Mouse (Mus musculus): ENCODE results near the gene Pik3c2b. TPM values are rescaled to one million over a fixed set of nuclear protein-coding genes. Genes with fewer than 3 reads are reported as not detected.

Gene Pik3c2b
- polyA plus RNA-seq, 1 experiment from 2014 or later = 6.6 TPM

DNA sequence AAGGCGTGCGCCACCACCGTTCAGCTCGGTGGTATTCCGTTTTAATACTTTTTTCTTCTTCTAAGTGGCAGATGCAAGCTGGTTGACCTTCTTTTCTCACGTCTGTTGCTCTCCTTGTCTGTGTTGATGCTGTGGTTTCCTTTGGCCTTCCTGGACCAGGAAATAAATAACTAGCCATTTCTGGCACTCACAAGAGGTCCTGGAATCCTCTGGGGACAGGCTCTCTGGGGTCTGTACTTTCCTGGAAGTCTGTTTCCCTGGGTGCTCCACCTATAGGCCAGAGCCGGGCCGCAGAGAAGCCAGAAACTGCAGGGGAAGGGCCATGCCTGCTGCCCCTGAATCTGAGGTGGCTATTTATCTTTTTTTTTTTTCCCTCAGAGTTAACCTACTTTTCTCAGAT, 8.9 kb downstream of the Pik3c2b start:
- Histone ChIP-seq H3K4me1 (replicated peaks) (peaks cover 36% of the 10 kb centered on the region), H3K4me2 (no peak overlapping the region), H3K36me3 (no peaks in the 10 kb centered on the region), H3K9ac (replicated peaks) (no peak overlapping the region), H3K27me3 (no peaks in the 10 kb centered on the region; the same call in 1 of the 2 replicates), H3K27ac (no peak overlapping the region), H3K4me3 (replicated peaks) (no peak overlapping the region), H3K9me3 (no peaks in the 10 kb centered on the region)
- WGBS = 69% methylated on average over 8 of the region's 8 CpGs
- no peak for ATAC-seq (ENCODE audit: insufficient number of reproducible peaks, insufficient read depth, low FRiP score, low TSS enrichment, low read depth)

- Histone ChIP-seq H3K9me3 (no peaks in the 10 kb centered on the region), H3K27me3 (no peaks in the 10 kb centered on the region; the same call in 1 of the 2 replicates), H3K36me3 (0 out of 2 replicates have a peak, but pooled peaks cover 8% of the 10 kb centered on the region), H3K4me1 (replicated peaks) (peaks cover 42% of the 10 kb centered on the region), H3K4me2 (no peak overlapping the region), H3K27ac (no peak overlapping the region), H3K9ac (replicated peaks) (no peak overlapping the region), H3K4me3 (replicated peaks) (no peak overlapping the region)
- 32% methylated on average over 7 of the region's 7 CpGs for WGBS
- ATAC-seq (ENCODE audit: insufficient number of reproducible peaks, insufficient read depth, low FRiP score, low TSS enrichment, low read depth) = no peak
Measured at GRCm38 (mm10) chr1:133057345-133058034, 12.0 kb downstream of the Pik3c2b start.

DNA sequence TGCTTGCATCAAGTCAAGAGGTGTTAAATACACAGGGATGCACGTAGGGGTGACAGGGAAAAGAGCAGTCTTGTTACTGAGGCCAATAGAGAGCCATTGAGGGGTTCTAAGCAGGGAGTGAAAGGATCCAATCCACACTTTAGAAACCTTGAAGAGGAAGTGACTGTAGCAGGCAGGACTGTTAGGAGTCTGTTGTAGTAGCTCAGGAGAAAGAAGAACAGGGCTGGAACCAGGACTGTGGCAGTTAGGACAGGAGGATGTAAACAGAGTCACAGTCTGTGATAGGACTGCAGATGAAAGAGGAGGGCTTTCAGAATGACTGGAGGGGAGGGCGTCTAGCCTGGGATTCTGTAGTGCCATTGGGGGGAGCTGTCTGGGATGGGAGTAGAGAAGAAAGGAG, 14.1 kb downstream of the Pik3c2b start:
- 0 out of 2 replicates have a peak, but pooled peaks cover 11% of the 10 kb centered on the region for H3K36me3 ChIP-seq
- no peak overlapping the region for H3K9ac ChIP-seq (replicated peaks)
- H3K27me3 ChIP-seq = no peaks in the 10 kb centered on the region; the same call in 1 of the 2 replicates
- H3K4me1 ChIP-seq (replicated peaks) = peaks cover 33% of the 10 kb centered on the region
- no peak overlapping the region for H3K4me2 ChIP-seq
- H3K9me3 ChIP-seq = no peaks in the 10 kb centered on the region
- no peak for ATAC-seq (ENCODE audit: insufficient number of reproducible peaks, insufficient read depth, low FRiP score, low TSS enrichment, low read depth)
- H3K4me3 ChIP-seq (replicated peaks) = no peak overlapping the region
- WGBS = 32% methylated on average over 2 of the region's 2 CpGs
- no peak overlapping the region for H3K27ac ChIP-seq

GRCm38 (mm10) chr1:133060681-133061080, 15.2 kb downstream of the Pik3c2b start:
- H3K9ac ChIP-seq (replicated peaks) = no peak overlapping the region
- H3K27me3 ChIP-seq = no peaks in the 10 kb centered on the region; the same call in 1 of the 2 replicates
- WGBS = 59% methylated on average over 4 of the region's 4 CpGs
- ATAC-seq (ENCODE audit: insufficient number of reproducible peaks, insufficient read depth, low FRiP score, low TSS enrichment, low read depth) = no peak
- H3K27ac ChIP-seq = no peak overlapping the region
- H3K4me1 ChIP-seq (replicated peaks) = peaks cover 33% of the 10 kb centered on the region
- no peak overlapping the region for H3K4me3 ChIP-seq (replicated peaks)
- H3K4me2 ChIP-seq = no peak overlapping the region
- 0 out of 2 replicates have a peak, but pooled peaks cover 11% of the 10 kb centered on the region for H3K36me3 ChIP-seq
- no peaks in the 10 kb centered on the region for H3K9me3 ChIP-seq

GRCm38 (mm10) chr1:133063164-133063563, 17.7 kb downstream of the Pik3c2b start:
- H3K4me2 ChIP-seq = no peak overlapping the region
- H3K36me3 ChIP-seq = peaks cover 25% of the 10 kb centered on the region; the same call in 1 of the 2 replicates
- H3K27me3 ChIP-seq = no peaks in the 10 kb centered on the region; the same call in 1 of the 2 replicates
- H3K4me3 ChIP-seq (replicated peaks) = no peak overlapping the region
- H3K27ac ChIP-seq = no peak overlapping the region
- no peaks in the 10 kb centered on the region for H3K9me3 ChIP-seq
- WGBS = 92% methylated on average over 6 of the region's 6 CpGs
- H3K4me1 ChIP-seq (replicated peaks) = peaks cover 21% of the 10 kb centered on the region
- no peak for ATAC-seq (ENCODE audit: insufficient number of reproducible peaks, insufficient read depth, low FRiP score, low TSS enrichment, low read depth)
- H3K9ac ChIP-seq (replicated peaks) = no peak overlapping the region

DNA sequence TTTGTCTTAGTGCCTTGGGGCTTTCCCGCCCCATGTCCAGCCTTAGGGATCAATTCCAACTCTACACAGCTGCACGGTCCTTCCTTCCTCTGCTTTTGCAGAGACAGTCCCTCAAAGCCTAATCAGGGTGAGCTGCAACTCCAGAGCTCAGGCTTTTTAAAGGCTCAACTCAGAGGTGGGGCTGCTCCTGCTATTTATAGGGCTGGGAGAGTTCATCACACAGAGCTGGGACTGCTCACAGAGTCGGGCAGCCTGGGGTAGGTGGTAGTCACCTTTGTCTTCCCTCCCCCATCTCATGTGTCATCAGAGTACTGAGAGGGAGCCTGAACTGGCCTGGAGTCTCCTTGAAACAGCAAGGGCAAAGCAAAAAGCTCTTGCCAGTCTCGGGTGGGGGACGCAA, 22.8 kb downstream of the Pik3c2b start:
- H3K4me3 ChIP-seq (replicated peaks) = no peak overlapping the region
- no peak overlapping the region; the same call in 1 of the 2 replicates for H3K9ac ChIP-seq (replicated peaks)
- H3K27ac ChIP-seq = 0 out of 2 replicates have a peak overlapping the region, but pooled peaks have one; percentile 23
- WGBS = 56% methylated on average over 5 of the region's 5 CpGs
- peaks cover 29% of the 10 kb centered on the region; the same call in 1 of the 2 replicates for H3K36me3 ChIP-seq
- ATAC-seq (ENCODE audit: insufficient number of reproducible peaks, insufficient read depth, low FRiP score, low TSS enrichment, low read depth) = 0 out of 2 replicates have a peak, but pooled peaks have one; percentile 39
- no peaks in the 10 kb centered on the region for H3K9me3 ChIP-seq
- H3K27me3 ChIP-seq = no peaks in the 10 kb centered on the region
- H3K4me2 ChIP-seq = no peak overlapping the region
- H3K4me1 ChIP-seq (replicated peaks) = peaks cover 34% of the 10 kb centered on the region

DNA sequence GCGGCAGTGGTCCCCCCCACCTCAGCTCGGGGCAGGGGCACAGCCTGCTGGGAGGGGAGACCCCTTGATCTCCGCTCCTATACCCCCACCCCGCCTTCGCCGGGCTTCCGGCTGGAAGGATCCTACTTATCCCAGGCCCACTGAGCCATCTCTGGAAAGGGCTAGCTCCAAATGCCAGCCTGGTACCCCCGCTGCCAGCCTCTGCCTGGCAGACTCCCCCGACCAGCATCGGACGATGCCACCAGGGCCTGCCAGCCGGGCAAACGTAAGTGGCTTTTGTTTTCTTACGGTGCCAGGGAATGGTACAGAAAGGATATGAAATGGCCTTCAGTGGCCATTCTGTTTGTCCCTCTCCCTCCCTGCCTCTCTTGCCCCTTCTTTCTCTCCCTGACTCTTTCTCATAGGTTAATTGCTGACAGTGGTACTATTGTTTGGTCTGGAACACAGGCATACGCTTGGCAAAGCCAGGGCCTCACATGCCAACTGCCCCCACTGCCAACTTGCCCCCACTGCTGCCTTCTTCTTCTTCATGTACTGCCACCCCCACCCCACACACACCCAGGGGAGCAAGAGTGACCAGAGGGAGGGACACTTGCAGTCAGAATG, 23.3 kb downstream of the Pik3c2b start:
- no peaks in the 10 kb centered on the region for H3K27me3 ChIP-seq
- H3K9me3 ChIP-seq = no peaks in the 10 kb centered on the region
- H3K4me1 ChIP-seq (replicated peaks) = peaks cover 39% of the 10 kb centered on the region
- WGBS = 92% methylated on average over 15 of the region's 15 CpGs
- 0 out of 2 replicates have a peak overlapping the region, but pooled peaks have one; percentile 23 for H3K27ac ChIP-seq
- H3K4me3 ChIP-seq (replicated peaks) = no peak overlapping the region
- no peak overlapping the region; the same call in 1 of the 2 replicates for H3K9ac ChIP-seq (replicated peaks)
- H3K36me3 ChIP-seq = peaks cover 29% of the 10 kb centered on the region; the same call in 1 of the 2 replicates
- no peak overlapping the region for H3K4me2 ChIP-seq
- ATAC-seq (ENCODE audit: insufficient number of reproducible peaks, insufficient read depth, low FRiP score, low TSS enrichment, low read depth) = no peak

- H3K4me2 ChIP-seq = no peak overlapping the region
- H3K27me3 ChIP-seq = no peaks in the 10 kb centered on the region
- no peak overlapping the region for H3K9ac ChIP-seq (replicated peaks)
- peaks cover 25% of the 10 kb centered on the region; the same call in 1 of the 2 replicates for H3K36me3 ChIP-seq
- H3K4me1 ChIP-seq (replicated peaks) = peaks cover 41% of the 10 kb centered on the region
- ATAC-seq (ENCODE audit: insufficient number of reproducible peaks, insufficient read depth, low FRiP score, low TSS enrichment, low read depth) = no peak
- no peak overlapping the region for H3K4me3 ChIP-seq (replicated peaks)
- H3K9me3 ChIP-seq = no peaks in the 10 kb centered on the region
- WGBS = 83% methylated on average over 12 of the region's 12 CpGs
- peak overlapping the region; percentile 43 for H3K27ac ChIP-seq
Measured at GRCm38 (mm10) chr1:133069275-133070120, 24.0 kb downstream of the Pik3c2b start.

GRCm38 (mm10) chr1:133070157-133070556, 24.7 kb downstream of the Pik3c2b start:
- WGBS = 51% methylated on average over 5 of the region's 5 CpGs
- Histone ChIP-seq H3K36me3 (peaks cover 25% of the 10 kb centered on the region; the same call in 1 of the 2 replicates), H3K9me3 (no peaks in the 10 kb centered on the region), H3K4me1 (replicated peaks) (peaks cover 41% of the 10 kb centered on the region), H3K27me3 (no peaks in the 10 kb centered on the region), H3K27ac (0 out of 2 replicates have a peak overlapping the region, but pooled peaks have one; percentile 12), H3K4me3 (replicated peaks) (no peak overlapping the region), H3K4me2 (no peak overlapping the region), H3K9ac (replicated peaks) (no peak overlapping the region)
- ATAC-seq (ENCODE audit: insufficient number of reproducible peaks, insufficient read depth, low FRiP score, low TSS enrichment, low read depth) = no peak

DNA sequence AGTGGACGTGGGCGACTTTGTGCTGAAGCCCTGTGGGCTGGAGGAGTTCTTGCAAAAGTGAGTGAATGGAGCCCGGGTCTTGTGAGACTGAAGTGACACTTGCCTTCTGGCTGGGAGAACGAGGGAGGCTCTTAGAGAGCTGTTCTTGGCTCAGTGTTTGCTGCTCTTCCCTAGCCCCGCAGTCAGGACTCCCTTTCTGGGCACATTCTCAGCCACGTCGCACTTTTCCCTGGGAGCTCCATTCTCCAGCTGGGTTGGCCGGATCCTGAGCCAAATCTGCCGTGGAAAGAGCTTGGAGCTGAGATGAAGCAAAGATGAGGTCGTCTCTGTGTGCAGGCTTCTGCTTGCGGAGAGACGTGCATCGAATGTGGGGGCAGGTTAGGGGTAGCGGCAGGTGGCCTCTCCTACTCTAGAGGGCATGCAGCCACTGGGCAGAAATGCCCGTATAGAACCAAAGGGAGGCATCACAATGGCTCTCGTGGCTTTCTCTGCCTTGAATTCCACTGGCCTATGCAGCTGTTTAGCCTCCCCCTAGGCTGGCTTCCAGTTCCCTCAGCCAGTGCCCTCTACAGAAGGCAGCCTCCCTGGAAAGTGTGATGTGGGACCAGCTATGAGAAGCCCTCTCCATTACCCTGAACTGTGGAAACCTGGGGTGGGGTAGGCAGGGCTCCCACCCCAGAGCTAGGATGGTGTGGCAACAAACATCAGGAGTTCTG, 26.4 kb downstream of the Pik3c2b start:
- Histone ChIP-seq H3K4me3 (replicated peaks) (no peak overlapping the region), H3K9ac (replicated peaks) (no peak overlapping the region; the same call in 1 of the 2 replicates), H3K4me1 (replicated peaks) (peaks cover 49% of the 10 kb centered on the region), H3K36me3 (peaks cover 19% of the 10 kb centered on the region; the same call in 1 of the 2 replicates), H3K27me3 (no peaks in the 10 kb centered on the region), H3K27ac (0 out of 2 replicates have a peak overlapping the region, but pooled peaks have one; percentile 35), H3K4me2 (no peak overlapping the region), H3K9me3 (no peaks in the 10 kb centered on the region)
- ATAC-seq (ENCODE audit: insufficient number of reproducible peaks, insufficient read depth, low FRiP score, low TSS enrichment, low read depth) = no peak
- WGBS = 82% methylated on average over 16 of the region's 16 CpGs
